Mouse (Mus musculus) kidney, adult 2 months (tissue): Measurements from ENCODE around the gene Rbms2.

Experiments used
- CTCF ChIP-seq: fragments of 200-500 bp; conservative IDR thresholded peaks from 2 replicates; pipeline ENCODE4 v1.5.1; 2011; ENCODE audit warnings: low read depth, mild to moderate bottlenecking, control low read depth, low read length, moderate library complexity, mixed read lengths; ENCODE audit not compliant: insufficient read depth, insufficient read length
- POLR2A ChIP-seq: fragments of 200-500 bp; IDR thresholded peaks from one replicate; pipeline ENCODE4 v1.6.1; 2011; ENCODE audit warnings: low read depth, low read length, control low read depth

- TF ChIP-seq POLR2A (no peak), CTCF (no peak)
These were observed 54.1 kb downstream of the Rbms2 start for GRCm38 (mm10) chr10:128125951-128126350.
